Mouse (Mus musculus) liver, embryonic 11.5 days (tissue): ENCODE data around the gene Deaf1. TPM values are rescaled to one million over a fixed set of nuclear protein-coding genes. Genes with fewer than 3 reads are reported as not detected.

Source experiments
- ATAC-seq: fragments of 200-750 bp; cut with Nextera tagmentation; replicated peaks from 2 replicates; pipeline ENCODE4 v1.8.0; 2017; ENCODE audit warnings: moderate number of reproducible peaks, mild to moderate bottlenecking, moderate TSS enrichment, moderate library complexity; ENCODE audit not compliant: low FRiP score
- DNase-seq: peaks from one replicate; pipeline ENCODE4 v3.0.0-alpha.2; 2017; ENCODE audit warnings: low spot score
- H3K27ac ChIP-seq: fragments of 300-500 bp; sonication (generic); 2 replicates; pipeline ENCODE4 v1.5.1; 2014; ENCODE audit warnings: mild to moderate bottlenecking, low read depth, low read length, control low read depth
- H3K27me3 ChIP-seq: fragments of 300-500 bp; sonication (generic); replicated peaks from 2 replicates; pipeline ENCODE4 v1.6.1; 2014; ENCODE audit warnings: low read length, mixed read lengths; ENCODE audit not compliant: control insufficient read depth, insufficient read depth
- H3K36me3 ChIP-seq: fragments of 300-500 bp; sonication (generic); 2 replicates; pipeline ENCODE4 v1.6.1; 2014; ENCODE audit warnings: mild to moderate bottlenecking, low read length, moderate library complexity, mixed read lengths; ENCODE audit not compliant: control insufficient read depth, insufficient read depth
- H3K4me1 ChIP-seq: fragments of 300-500 bp; sonication (generic); replicated peaks from 2 replicates; pipeline ENCODE4 v1.6.1; 2014; ENCODE audit warnings: low read length, mixed read lengths; ENCODE audit not compliant: control insufficient read depth, insufficient read depth
- H3K4me2 ChIP-seq: fragments of 300-500 bp; sonication (generic); 2 replicates; pipeline ENCODE4 v1.6.1; 2014; ENCODE audit warnings: mild to moderate bottlenecking, control low read depth, moderate library complexity
- H3K4me3 ChIP-seq: fragments of 300-500 bp; sonication (generic); 2 replicates; pipeline ENCODE4 v1.5.1; 2014; ENCODE audit warnings: low read depth, low read length, control low read depth
- H3K9ac ChIP-seq: fragments of 300-500 bp; sonication (generic); 2 replicates; pipeline ENCODE4 v1.6.1; 2014; ENCODE audit warnings: low read depth, low read length, control low read depth
- H3K9me3 ChIP-seq: fragments of 300-500 bp; sonication (generic); 2 replicates; pipeline ENCODE4 v1.6.1; 2016; ENCODE audit warnings: low read length, inconsistent platforms, mixed read lengths; ENCODE audit not compliant: control insufficient read depth
- WGBS: fragments of 180-500 bp; shearing (Covaris S2); extraction: QIAGEN DNeasy Blood & Tissue Kit; methylation state at CpG from one replicate; pipeline ENCODE4 v1.1.7; 2014; 5-methylcytosine and 5-hydroxymethylcytosine counted together
- polyA plus RNA-seq: library from polyadenylated mRNA; unstranded; fragments of >200 nt; fragmentation: Nextera tagmentation; extraction: Ambion mirVana; gene quantifications from 2 replicates; pipeline ENCODE4 v1.2.1, GENCODE M21; 2014

Gene Deaf1
- polyA plus RNA-seq, 1 experiment from 2014 or later: 54.0 TPM

GRCm38 (mm10) chr7:141278766-141279590, 48.5 kb downstream of the Deaf1 start, which contains the start of gene Sct:
Gene Sct (minus strand): TSS chr7:141279133.
- ATAC-seq: peak; percentile 44; the same call in 1 of the 2 replicates
- H3K9ac ChIP-seq: peak within 1 kb of the TSS; percentile 57
- H3K9me3 ChIP-seq: no peaks in the 10 kb centered on the region
- H3K4me1 ChIP-seq: peaks cover 14% of the 10 kb centered on the region
- 6% methylated on average over 44 of the region's 46 CpGs for WGBS
- H3K4me2 ChIP-seq: peak within 1 kb of the TSS; percentile 93
- H3K27ac ChIP-seq: no peak within 1 kb of the TSS
- peaks cover 20% of the 10 kb centered on the region for H3K27me3 ChIP-seq
- H3K36me3 ChIP-seq: no peaks in the 10 kb centered on the region
- peak within 1 kb of the TSS; percentile 49 for H3K4me3 ChIP-seq
- DNase-seq: peak; percentile 52

- no peak overlapping the region for H3K9ac ChIP-seq
- no peak overlapping the region for H3K4me3 ChIP-seq
- H3K4me2 ChIP-seq: peak overlapping the region; percentile 93; the same call in 1 of the 2 replicates
Observed at GRCm38 (mm10) chr7:141277701-141278678, 49.5 kb downstream of the Deaf1 start.

GRCm38 (mm10) chr7:141276546-141276945, 50.9 kb downstream of the Deaf1 start, which contains the start of gene Cdhr5:
Gene Cdhr5 (minus strand): TSS chr7:141276786.
- Histone ChIP-seq H3K27me3 (peaks cover 20% of the 10 kb centered on the region), H3K9ac (no peak within 1 kb of the TSS), H3K9me3 (no peaks in the 10 kb centered on the region), H3K4me3 (no peak within 1 kb of the TSS), H3K27ac (no peak within 1 kb of the TSS), H3K4me2 (no peak within 1 kb of the TSS), H3K4me1 (peaks cover 14% of the 10 kb centered on the region), H3K36me3 (no peaks in the 10 kb centered on the region)
- ATAC-seq (no peak), DNase-seq (no peak)
- 69% methylated on average over 11 of the region's 11 CpGs for WGBS

More at GRCm38 (mm10) chr7:141277701-141278678, 49.5 kb downstream of the Deaf1 start:
- Histone ChIP-seq H3K27ac (no peak overlapping the region), H3K27me3 (peaks cover 20% of the 10 kb centered on the region), H3K4me1 (peaks cover 14% of the 10 kb centered on the region), H3K36me3 (no peaks in the 10 kb centered on the region), H3K9me3 (no peaks in the 10 kb centered on the region)
- 72% methylated on average over 11 of the region's 11 CpGs for WGBS
- no peak for DNase-seq
- peak; percentile 30; the same call in 1 of the 2 replicates for ATAC-seq

GRCm38 (mm10) chr7:141275356-141275755, 52.1 kb downstream of the Deaf1 start:
- peaks cover 20% of the 10 kb centered on the region for H3K27me3 ChIP-seq
- ATAC-seq (no peak), DNase-seq (no peak)
- 81% methylated on average over 9 of the region's 9 CpGs for WGBS
- no peaks in the 10 kb centered on the region for H3K9me3 ChIP-seq
- H3K27ac ChIP-seq: no peak overlapping the region
- peaks cover 14% of the 10 kb centered on the region for H3K4me1 ChIP-seq
- no peaks in the 10 kb centered on the region for H3K36me3 ChIP-seq
- no peak overlapping the region for H3K4me3 ChIP-seq
- H3K9ac ChIP-seq: no peak overlapping the region
- H3K4me2 ChIP-seq: no peak overlapping the region

- Histone ChIP-seq H3K27me3 (no peaks in the 10 kb centered on the region), H3K9me3 (no peaks in the 10 kb centered on the region), H3K9ac (no peak overlapping the region), H3K4me3 (no peak overlapping the region), H3K27ac (no peak overlapping the region), H3K4me2 (no peak overlapping the region), H3K36me3 (no peaks in the 10 kb centered on the region), H3K4me1 (peaks cover 5% of the 10 kb centered on the region)
- DNase-seq: no peak
- WGBS: 86% methylated on average over 3 of the region's 3 CpGs
- ATAC-seq: no peak
Observed at GRCm38 (mm10) chr7:141270631-141271030, 56.9 kb downstream of the Deaf1 start.

- Histone ChIP-seq H3K9me3 (no peaks in the 10 kb centered on the region), H3K4me1 (peaks cover 16% of the 10 kb centered on the region), H3K4me3 (peak overlapping the region; percentile 18), H3K9ac (peak overlapping the region; percentile 44), H3K4me2 (peak overlapping the region; percentile 59), H3K27ac (no peak overlapping the region), H3K36me3 (no peaks in the 10 kb centered on the region; the same call in 1 of the 2 replicates), H3K27me3 (no peaks in the 10 kb centered on the region)
- DNase-seq (no peak), ATAC-seq (no peak)
- 56% methylated on average over 14 of the region's 14 CpGs for WGBS
Observed at GRCm38 (mm10) chr7:141269273-141269545, 58.3 kb downstream of the Deaf1 start.

- ATAC-seq (no peak), DNase-seq (no peak)
- H3K4me3 ChIP-seq: peak overlapping the region; percentile 18
Observed at GRCm38 (mm10) chr7:141268466-141269272, 58.8 kb downstream of the Deaf1 start.

More at GRCm38 (mm10) chr7:141268466-141269272, 58.8 kb downstream of the Deaf1 start:
- peaks cover 4% of the 10 kb centered on the region for H3K36me3 ChIP-seq
- no peaks in the 10 kb centered on the region for H3K9me3 ChIP-seq
- H3K4me1 ChIP-seq: peaks cover 16% of the 10 kb centered on the region
- no peaks in the 10 kb centered on the region for H3K27me3 ChIP-seq
- 39% methylated on average over 24 of the region's 24 CpGs for WGBS
- H3K4me2 ChIP-seq: peak overlapping the region; percentile 59
- peak overlapping the region; percentile 44 for H3K9ac ChIP-seq
- H3K27ac ChIP-seq: no peak overlapping the region; the same call in 1 of the 2 replicates
